Mouse (Mus musculus): ENCODE data around the gene Rpf2. TPM values are rescaled to one million over a fixed set of nuclear protein-coding genes. Genes with fewer than 3 reads are reported as not detected.

The Rpf2 gene
- 74.8 and 77.7 TPM in 2 replicates for polyA plus RNA-seq (2014; fragmentation: Nextera tagmentation; extraction: Ambion mirVana)

DNA sequence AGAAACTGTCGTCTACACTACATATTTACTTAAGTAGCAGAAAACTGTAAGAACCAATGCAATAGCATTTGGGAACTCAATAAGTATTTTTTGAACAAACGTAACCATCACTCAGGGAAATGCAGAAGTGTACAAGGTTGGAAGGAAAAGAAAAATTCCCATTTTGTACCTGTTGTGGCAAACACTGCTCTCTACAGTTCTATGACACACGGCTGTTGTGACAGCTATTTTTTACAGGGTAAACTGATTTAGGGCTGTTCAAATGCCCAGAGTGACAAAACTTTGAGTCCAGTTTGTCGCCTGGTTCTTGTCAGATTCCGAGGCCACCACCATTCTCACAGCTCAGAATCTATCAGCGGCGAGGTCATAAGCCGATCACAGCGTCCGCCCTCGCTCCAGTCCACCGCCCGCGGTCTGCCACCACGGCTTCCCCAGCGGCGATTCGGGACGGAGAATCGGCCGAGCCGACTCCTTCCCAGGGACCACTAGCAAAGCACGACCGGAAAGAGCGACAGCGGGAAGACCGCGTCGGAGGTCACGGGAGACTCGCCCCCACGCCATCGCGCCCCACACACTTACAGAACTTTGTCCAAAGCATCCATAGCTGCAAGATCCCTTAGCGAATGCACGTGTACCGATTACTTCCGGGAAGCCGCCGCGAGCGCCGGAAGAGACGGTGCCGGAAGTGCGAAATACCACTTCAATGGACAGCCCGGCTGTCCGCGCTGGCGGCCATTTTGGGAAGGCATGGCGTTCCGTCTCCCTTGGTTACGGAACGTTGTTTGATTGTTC, at the start of gene Rpf2:
Gene Rpf2, minus strand, starts transcription at position 663 of the 792 bp plus-strand sequence.
- peak within 1 kb of the TSS; percentile 71 for H3K4me2 ChIP-seq (ENCODE audit: low read depth, low read length, severe bottlenecking)
- H3K27me3 ChIP-seq (ENCODE audit: control insufficient read depth, insufficient read depth, low read length) = no peaks in the 10 kb centered on the region
- ATAC-seq (replicated peaks; ENCODE audit: low FRiP score) = peak; percentile 92
- H3K4me1 ChIP-seq (replicated peaks; ENCODE audit: control insufficient read depth, insufficient read depth, low read length) = 0 out of 2 replicates have a peak, but pooled peaks cover 4% of the 10 kb centered on the region
- H3K36me3 ChIP-seq (ENCODE audit: control insufficient read depth, insufficient read depth, low read length) = peaks cover 12% of the 10 kb centered on the region
- H3K27ac ChIP-seq (ENCODE audit: low read depth, low read length) = 0 out of 2 replicates have a peak within 1 kb of the TSS, but pooled peaks have one; percentile 57
- DNase-seq (ENCODE audit: low spot score) = peak; percentile 91
- H3K9ac ChIP-seq (ENCODE audit: low read length) = peak within 1 kb of the TSS; percentile 66
- H3K4me3 ChIP-seq (ENCODE audit: low read depth, low read length) = peak within 1 kb of the TSS; percentile 66
- no peaks in the 10 kb centered on the region for H3K9me3 ChIP-seq (ENCODE audit: control insufficient read depth, low read length)
- WGBS = under 1% methylated on average over 54 of the region's 54 CpGs

- ATAC-seq (replicated peaks; ENCODE audit: low FRiP score) = no peak
- Histone ChIP-seq H3K4me1 (replicated peaks; ENCODE audit: control insufficient read depth, insufficient read depth, low read length) (no peaks in the 10 kb centered on the region), H3K36me3 (ENCODE audit: control insufficient read depth, insufficient read depth, low read length) (no peaks in the 10 kb centered on the region), H3K4me2 (ENCODE audit: low read depth, low read length, severe bottlenecking) (no peak overlapping the region), H3K9ac (ENCODE audit: low read length) (no peak overlapping the region), H3K27me3 (ENCODE audit: control insufficient read depth, insufficient read depth, low read length) (no peaks in the 10 kb centered on the region), H3K27ac (ENCODE audit: low read depth, low read length) (no peak overlapping the region), H3K9me3 (ENCODE audit: control insufficient read depth, low read length) (no peaks in the 10 kb centered on the region), H3K4me3 (ENCODE audit: low read depth, low read length) (no peak overlapping the region)
- WGBS = 93% methylated on average over 6 of the region's 6 CpGs
- no peak for DNase-seq (ENCODE audit: low spot score)
Observed at GRCm38 (mm10) chr10:40292640-40293039, 45.8 kb upstream of the Rpf2 start.

GRCm38 (mm10) chr10:40286767-40287166, 39.9 kb upstream of the Rpf2 start:
- WGBS = 92% methylated on average over 1 of the region's 1 CpGs
- ATAC-seq (replicated peaks; ENCODE audit: low FRiP score) (no peak), DNase-seq (ENCODE audit: low spot score) (no peak)
- no peaks in the 10 kb centered on the region for H3K27me3 ChIP-seq (ENCODE audit: control insufficient read depth, insufficient read depth, low read length)
- H3K36me3 ChIP-seq (ENCODE audit: control insufficient read depth, insufficient read depth, low read length) = peaks cover 2% of the 10 kb centered on the region; the same call in 1 of the 2 replicates
- no peaks in the 10 kb centered on the region for H3K9me3 ChIP-seq (ENCODE audit: control insufficient read depth, low read length)
- no peak overlapping the region for H3K4me2 ChIP-seq (ENCODE audit: low read depth, low read length, severe bottlenecking)
- H3K4me1 ChIP-seq (replicated peaks; ENCODE audit: control insufficient read depth, insufficient read depth, low read length) = no peaks in the 10 kb centered on the region
- no peak overlapping the region for H3K9ac ChIP-seq (ENCODE audit: low read length)
- no peak overlapping the region for H3K4me3 ChIP-seq (ENCODE audit: low read depth, low read length)
- no peak overlapping the region for H3K27ac ChIP-seq (ENCODE audit: low read depth, low read length)

- Histone ChIP-seq H3K27me3 (ENCODE audit: control insufficient read depth, insufficient read depth, low read length) (no peaks in the 10 kb centered on the region), H3K9me3 (ENCODE audit: control insufficient read depth, low read length) (no peaks in the 10 kb centered on the region), H3K36me3 (ENCODE audit: control insufficient read depth, insufficient read depth, low read length) (peaks cover 2% of the 10 kb centered on the region; the same call in 1 of the 2 replicates), H3K9ac (ENCODE audit: low read length) (no peak overlapping the region), H3K27ac (ENCODE audit: low read depth, low read length) (no peak overlapping the region), H3K4me1 (replicated peaks; ENCODE audit: control insufficient read depth, insufficient read depth, low read length) (no peaks in the 10 kb centered on the region), H3K4me2 (ENCODE audit: low read depth, low read length, severe bottlenecking) (no peak overlapping the region), H3K4me3 (ENCODE audit: low read depth, low read length) (no peak overlapping the region)
- no peak for DNase-seq (ENCODE audit: low spot score)
- ATAC-seq (replicated peaks; ENCODE audit: low FRiP score) = no peak
- 77% methylated on average over 1 of the region's 1 CpGs for WGBS
Observed at GRCm38 (mm10) chr10:40285571-40285970, 38.7 kb upstream of the Rpf2 start.

- no peaks in the 10 kb centered on the region for H3K27me3 ChIP-seq (ENCODE audit: control insufficient read depth, insufficient read depth, low read length)
- 89% methylated on average over 3 of the region's 3 CpGs for WGBS
- H3K36me3 ChIP-seq (ENCODE audit: control insufficient read depth, insufficient read depth, low read length) = peaks cover 2% of the 10 kb centered on the region; the same call in 1 of the 2 replicates
- no peaks in the 10 kb centered on the region for H3K4me1 ChIP-seq (replicated peaks; ENCODE audit: control insufficient read depth, insufficient read depth, low read length)
- H3K4me3 ChIP-seq (ENCODE audit: low read depth, low read length) = no peak overlapping the region
- no peak overlapping the region for H3K9ac ChIP-seq (ENCODE audit: low read length)
- H3K4me2 ChIP-seq (ENCODE audit: low read depth, low read length, severe bottlenecking) = no peak overlapping the region
- H3K9me3 ChIP-seq (ENCODE audit: control insufficient read depth, low read length) = no peaks in the 10 kb centered on the region
- no peak overlapping the region for H3K27ac ChIP-seq (ENCODE audit: low read depth, low read length)
- no peak for ATAC-seq (replicated peaks; ENCODE audit: low FRiP score)
- DNase-seq (ENCODE audit: low spot score) = no peak
Observed at GRCm38 (mm10) chr10:40284997-40285396, 38.2 kb upstream of the Rpf2 start.

DNA sequence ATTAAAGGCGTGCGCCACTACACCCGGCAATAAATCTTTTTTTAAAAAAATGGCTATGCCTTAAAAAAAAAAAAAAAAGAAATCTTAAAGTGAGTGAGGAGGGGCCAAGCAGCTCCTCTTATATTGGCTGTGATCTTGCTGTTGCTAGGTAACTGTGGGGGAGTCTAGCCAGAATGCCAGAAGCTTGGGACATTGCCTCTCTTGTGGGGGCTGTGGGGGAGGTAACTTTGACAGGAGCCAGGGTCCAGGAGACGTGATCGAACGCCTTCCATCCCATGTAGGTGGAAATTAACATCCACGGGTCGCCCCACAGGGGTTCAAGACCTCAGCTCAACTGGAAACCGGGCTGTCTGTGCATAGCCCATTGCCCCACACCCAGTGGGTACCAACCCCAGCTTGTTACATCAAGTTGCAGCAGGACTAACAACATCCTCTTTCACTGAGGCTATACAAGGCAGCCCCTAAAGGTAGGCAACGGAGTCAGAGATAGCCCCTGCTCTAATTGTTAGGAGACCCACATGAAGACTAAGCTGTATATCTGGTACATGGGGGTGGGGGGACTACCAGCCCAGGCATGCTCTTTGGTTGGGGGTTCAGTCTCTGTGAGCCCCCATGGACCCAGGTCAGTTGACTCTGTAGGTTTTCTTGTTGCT, 37.5 kb upstream of the Rpf2 start:
- H3K9ac ChIP-seq (ENCODE audit: low read length) = no peak overlapping the region
- H3K9me3 ChIP-seq (ENCODE audit: control insufficient read depth, low read length) = no peaks in the 10 kb centered on the region
- H3K4me3 ChIP-seq (ENCODE audit: low read depth, low read length) = no peak overlapping the region
- H3K27me3 ChIP-seq (ENCODE audit: control insufficient read depth, insufficient read depth, low read length) = no peaks in the 10 kb centered on the region
- DNase-seq (ENCODE audit: low spot score) (no peak), ATAC-seq (replicated peaks; ENCODE audit: low FRiP score) (no peak)
- no peak overlapping the region for H3K27ac ChIP-seq (ENCODE audit: low read depth, low read length)
- WGBS = 90% methylated on average over 10 of the region's 10 CpGs
- no peak overlapping the region for H3K4me2 ChIP-seq (ENCODE audit: low read depth, low read length, severe bottlenecking)
- H3K36me3 ChIP-seq (ENCODE audit: control insufficient read depth, insufficient read depth, low read length) = peaks cover 2% of the 10 kb centered on the region; the same call in 1 of the 2 replicates
- H3K4me1 ChIP-seq (replicated peaks; ENCODE audit: control insufficient read depth, insufficient read depth, low read length) = no peaks in the 10 kb centered on the region

- no peak overlapping the region for H3K27ac ChIP-seq (ENCODE audit: low read depth, low read length)
- H3K27me3 ChIP-seq (ENCODE audit: control insufficient read depth, insufficient read depth, low read length) = no peaks in the 10 kb centered on the region
- H3K36me3 ChIP-seq (ENCODE audit: control insufficient read depth, insufficient read depth, low read length) = peaks cover 2% of the 10 kb centered on the region; the same call in 1 of the 2 replicates
- DNase-seq (ENCODE audit: low spot score) (no peak), ATAC-seq (replicated peaks; ENCODE audit: low FRiP score) (no peak)
- WGBS = 93% methylated on average over 9 of the region's 9 CpGs
- H3K4me2 ChIP-seq (ENCODE audit: low read depth, low read length, severe bottlenecking) = no peak overlapping the region
- H3K4me1 ChIP-seq (replicated peaks; ENCODE audit: control insufficient read depth, insufficient read depth, low read length) = no peaks in the 10 kb centered on the region
- no peaks in the 10 kb centered on the region for H3K9me3 ChIP-seq (ENCODE audit: control insufficient read depth, low read length)
- no peak overlapping the region for H3K4me3 ChIP-seq (ENCODE audit: low read depth, low read length)
- H3K9ac ChIP-seq (ENCODE audit: low read length) = no peak overlapping the region
Observed at GRCm38 (mm10) chr10:40283636-40284035, 36.8 kb upstream of the Rpf2 start.

DNA sequence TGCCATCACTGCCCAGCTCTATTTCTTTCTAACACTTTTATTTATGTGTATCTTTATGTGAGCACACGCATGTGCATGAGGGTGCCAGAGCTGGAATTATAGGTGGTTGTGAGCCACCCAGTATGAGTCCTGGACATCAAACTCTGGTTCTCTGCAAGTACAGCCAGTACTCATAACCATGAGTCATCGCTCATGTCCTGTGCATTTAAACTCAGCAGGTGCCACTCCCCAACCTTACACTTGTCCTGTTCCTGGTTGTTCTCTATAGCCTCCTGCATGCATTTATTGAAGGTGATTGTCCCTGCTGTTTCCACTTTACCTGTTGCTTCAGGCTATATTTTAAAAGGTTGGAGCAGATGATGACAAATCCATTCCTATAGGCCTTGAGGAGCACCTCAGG, 34.7 kb upstream of the Rpf2 start:
- ATAC-seq (replicated peaks; ENCODE audit: low FRiP score) = no peak
- Histone ChIP-seq H3K4me1 (replicated peaks; ENCODE audit: control insufficient read depth, insufficient read depth, low read length) (no peaks in the 10 kb centered on the region), H3K36me3 (ENCODE audit: control insufficient read depth, insufficient read depth, low read length) (peaks cover 1% of the 10 kb centered on the region; the same call in 1 of the 2 replicates), H3K27ac (ENCODE audit: low read depth, low read length) (no peak overlapping the region), H3K4me3 (ENCODE audit: low read depth, low read length) (no peak overlapping the region), H3K9me3 (ENCODE audit: control insufficient read depth, low read length) (no peaks in the 10 kb centered on the region), H3K4me2 (ENCODE audit: low read depth, low read length, severe bottlenecking) (no peak overlapping the region), H3K9ac (ENCODE audit: low read length) (no peak overlapping the region), H3K27me3 (ENCODE audit: control insufficient read depth, insufficient read depth, low read length) (no peaks in the 10 kb centered on the region)
- no peak for DNase-seq (ENCODE audit: low spot score)
- WGBS = 93% methylated on average over 2 of the region's 2 CpGs
